Mouse (Mus musculus) Patski (cell line): ENCODE data around the gene Krtap3-1. TPM values are rescaled to one million over a fixed set of nuclear protein-coding genes. Genes with fewer than 3 reads are reported as not detected.
"Not testable (repeated sequence)": the region's sequence is repeated elsewhere in the genome, so short reads cannot be mapped to it uniquely, and the experiment has no call there.

Experiments used
- ATAC-seq: fragments of 100-300 bp; one replicate; pipeline ENCODE4 v1.8.0; 2021
- CTCF ChIA-PET: fragments of 350-600 bp; sonication (Branson Sonifier 250); formaldehyde crosslinking; loops from one replicate; lab custom pipeline; 2022; ENCODE audit warnings: inconsistent platforms; lab: Charles Lee
- POLR2A ChIA-PET: fragments of 350-600 bp; sonication (Branson Sonifier 250); formaldehyde crosslinking; loops from one replicate; lab custom pipeline; 2022; ENCODE audit warnings: antibody characterized with exemption, inconsistent platforms; lab: Charles Lee
- DNase-seq: peaks from one replicate; pipeline ENCODE4 v3.0.0-alpha.2; 2011; ENCODE audit warnings: low read depth, low spot score
- H3K27me3 ChIP-seq: fragments of 371-371 bp; one replicate; pipeline ENCODE4 v1.5.1; 2021
- CTCF ChIP-seq: fragments of 100-300 bp; IDR thresholded peaks from one replicate; pipeline ENCODE4 v1.5.1; 2021
- in situ Hi-C: fragments of 300-500 bp; cut with MboI; formaldehyde crosslinking; loops from 3 replicates; pipeline ENCODE4 v1.11.1; 2018; ENCODE audit warnings: low pct_unique_long_range_greater_than_20kb, mixed read lengths
- polyA plus RNA-seq: library from polyadenylated mRNA; unstranded; gene quantifications from one replicate; pipeline ENCODE4 v1.2.3, GENCODE M21; 2021

Krtap3-1 gene
- polyA plus RNA-seq, result not detected

GRCm38 (mm10) chr11:99566530-99566929, at the start of gene Krtap3-1:
Gene Krtap3-1 (minus strand): TSS chr11:99566630.
- in situ Hi-C loops, result no loop called here
- no peak for TF ChIP-seq CTCF
- ChIA-PET POLR2A (interaction anchor here (0.6 kb wide), 1 partner anchor 591 kb away, joined by 3 read pairs; no protein-coding TSS in a partner anchor), CTCF (interaction anchor here (1.0 kb wide), 1 partner anchor 8 kb away, joined by 3 read pairs; no protein-coding TSS in a partner anchor)
- H3K27me3 ChIP-seq, result no peaks in the 10 kb centered on the region
- ATAC-seq (no peak), DNase-seq (no peak)

DNA sequence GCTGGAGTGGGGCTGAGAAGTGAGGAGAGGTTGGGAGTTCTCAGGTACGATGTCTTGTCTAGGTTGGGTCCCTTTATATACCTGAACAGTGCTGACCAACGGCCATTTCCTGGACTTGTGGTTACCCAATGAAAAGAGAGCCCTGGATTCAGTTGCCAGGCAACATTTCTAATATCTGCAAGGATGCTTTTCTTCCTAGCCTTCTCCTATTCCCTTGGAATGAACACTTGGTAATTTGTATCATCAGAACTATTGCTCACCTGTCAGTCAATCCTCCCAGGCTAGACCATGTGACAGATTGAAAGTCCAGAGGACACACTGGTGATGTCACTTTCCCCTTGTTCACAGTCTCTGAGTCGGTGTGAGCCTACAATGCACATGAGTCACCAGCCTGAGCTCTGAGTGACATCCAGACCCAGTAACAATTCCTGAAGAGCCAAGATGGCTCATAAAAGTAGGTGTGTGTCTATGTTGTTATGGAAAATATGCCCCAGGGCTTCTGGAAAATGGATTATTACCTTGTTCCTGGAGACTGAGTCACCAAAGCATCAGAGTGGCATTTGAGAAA, 48.5 kb upstream of the Krtap3-1 start, which contains the start of gene Krtap2-4:
TSS of gene Krtap2-4 (minus strand) at position 51 of the 568 bp plus-strand sequence.
- ChIA-PET CTCF (no interaction called here), POLR2A (no interaction called here)
- in situ Hi-C loops, result no loop called here
- H3K27me3 ChIP-seq, result no peaks in the 10 kb centered on the region
- no peak for ATAC-seq
- DNase-seq, result no peak
- no peak for TF ChIP-seq CTCF

- in situ Hi-C loops, H3K27me3 ChIP-seq, CTCF ChIA-PET, ATAC-seq, POLR2A ChIA-PET, DNase-seq: not testable (repeated sequence)
Measured at GRCm38 (mm10) chr11:99610089-99610488, 43.7 kb upstream of the Krtap3-1 start, which contains the start of gene Gm11937. Gene Gm11937 (minus strand): TSS chr11:99610189.

GRCm38 (mm10) chr11:99609126-99609525, 42.7 kb upstream of the Krtap3-1 start:
- ChIA-PET CTCF (no interaction called here), POLR2A (no interaction called here)
- in situ Hi-C loops, result no loop called here
- ATAC-seq (no peak), DNase-seq (no peak)
- no peak for TF ChIP-seq CTCF
- no peaks in the 10 kb centered on the region for H3K27me3 ChIP-seq

DNA sequence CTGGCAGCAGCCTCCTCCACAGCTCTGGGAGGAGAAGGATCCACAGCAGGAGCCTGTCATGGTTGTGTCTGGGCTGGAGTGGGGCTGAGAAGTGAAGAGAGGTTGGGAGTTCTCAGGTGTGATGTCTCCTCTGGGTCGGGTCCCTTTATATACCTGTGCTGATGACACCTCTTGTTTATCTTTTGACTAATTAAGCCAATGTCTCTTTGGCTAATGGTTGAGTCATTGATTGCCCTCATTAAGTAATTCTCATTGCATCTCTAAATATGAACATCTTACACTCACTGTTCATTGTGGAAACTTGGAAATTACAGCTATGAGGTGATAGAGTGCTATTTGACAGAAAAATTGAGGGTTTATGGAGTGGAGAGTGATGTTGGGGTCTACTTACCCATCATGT, 36.8 kb upstream of the Krtap3-1 start, which contains the start of gene Gm11938:
TSS of gene Gm11938 (minus strand) at position 101 of the 400 bp plus-strand sequence.
- CTCF ChIA-PET, DNase-seq, POLR2A ChIA-PET, in situ Hi-C loops, ATAC-seq, H3K27me3 ChIP-seq: not testable (repeated sequence)

DNA sequence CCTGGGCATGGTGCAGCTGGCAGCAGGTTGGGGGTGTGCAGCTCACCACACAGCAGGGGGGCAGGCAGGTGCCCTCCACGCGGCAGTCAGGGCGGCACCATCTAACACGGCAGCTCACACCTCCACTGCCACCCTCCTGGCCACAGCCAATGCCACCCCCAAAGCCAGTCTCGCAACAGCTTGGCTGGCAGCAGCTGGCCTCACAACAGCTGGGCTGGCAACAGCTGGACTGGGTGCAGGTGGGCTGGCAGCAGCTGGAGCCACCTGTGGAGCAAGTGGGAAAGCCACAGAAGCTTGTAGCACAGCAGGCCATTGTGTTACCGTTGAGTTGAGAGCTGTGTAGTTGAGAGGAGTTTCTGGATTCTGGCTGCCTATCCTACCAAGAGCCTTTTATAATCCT, 31.3 kb upstream of the Krtap3-1 start, which contains the start of gene Krtap9-3:
TSS of gene Krtap9-3 (minus strand) at position 364 of the 400 bp plus-strand sequence.
- DNase-seq, in situ Hi-C loops, ATAC-seq, POLR2A ChIA-PET, CTCF ChIA-PET, H3K27me3 ChIP-seq: not testable (repeated sequence)

DNA sequence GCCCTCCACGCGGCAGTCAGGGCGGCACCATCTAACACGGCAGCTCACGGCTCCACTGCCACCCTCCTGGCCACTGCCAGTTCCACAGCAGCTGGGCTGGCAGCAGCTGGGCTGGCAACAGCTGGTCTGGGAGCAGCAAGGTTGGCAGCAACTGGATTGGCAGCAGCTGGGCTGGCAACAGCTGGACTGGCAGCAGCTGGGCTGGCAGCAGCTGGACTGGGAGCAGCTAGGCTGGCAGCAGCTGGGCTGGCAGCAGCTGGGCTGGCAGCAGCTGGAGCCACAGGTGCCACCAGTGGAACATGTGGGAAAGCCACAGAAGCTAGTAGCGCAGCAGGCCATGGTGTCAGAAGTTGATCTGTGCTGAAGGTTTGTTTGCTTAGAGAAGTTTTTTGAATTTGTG, 24.6 kb upstream of the Krtap3-1 start, which contains the start of gene Krtap1-3:
TSS of gene Krtap1-3 (minus strand) at position 359 of the 400 bp plus-strand sequence.
- POLR2A ChIA-PET, result no interaction called here
- no peaks in the 10 kb centered on the region for H3K27me3 ChIP-seq
- in situ Hi-C loops, result no loop called here

DNA sequence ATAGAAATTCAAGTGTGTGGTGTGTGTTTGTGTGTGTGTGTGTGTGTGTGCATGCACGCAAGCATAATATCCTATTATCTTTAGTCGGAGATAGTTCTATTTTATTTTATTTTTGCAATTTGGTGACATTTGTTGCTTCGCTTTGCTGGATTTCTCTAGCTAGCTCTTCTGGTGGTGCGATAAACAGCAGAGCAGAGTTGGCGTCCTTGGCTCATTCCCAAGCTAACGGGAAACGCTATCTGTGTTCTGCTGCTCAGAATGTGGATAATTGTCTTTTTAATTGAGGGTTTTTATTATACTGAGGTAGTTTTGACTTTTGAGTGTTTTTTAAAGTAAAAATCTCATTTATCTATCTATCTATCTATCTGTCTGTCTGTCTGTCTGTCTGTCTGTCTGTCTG, 18.7 kb upstream of the Krtap3-1 start:
- ATAC-seq (no peak), DNase-seq (no peak)
- in situ Hi-C loops, result loop anchor here (10.0 kb wide), 1 partner anchor 180 kb away; no protein-coding TSS in a partner anchor
- CTCF ChIA-PET, result no interaction called here
- TF ChIP-seq CTCF, result no peak
- POLR2A ChIA-PET, result no interaction called here
- H3K27me3 ChIP-seq, result no peaks in the 10 kb centered on the region

More for the DNA sequence above, 24.6 kb upstream of the Krtap3-1 start, which contains the start of gene Krtap1-3:
- CTCF ChIA-PET, result no interaction called here
- no peak for TF ChIP-seq CTCF
- ATAC-seq (no peak), DNase-seq (no peak)

GRCm38 (mm10) chr11:99583245-99583704, 16.8 kb upstream of the Krtap3-1 start, which contains the start of gene Krtap1-4:
Gene Krtap1-4 (minus strand): TSS chr11:99583654.
- in situ Hi-C loops, result loop anchor here (10.0 kb wide), 1 partner anchor 182 kb away; no protein-coding TSS in a partner anchor
- TF ChIP-seq CTCF, result no peak

DNA sequence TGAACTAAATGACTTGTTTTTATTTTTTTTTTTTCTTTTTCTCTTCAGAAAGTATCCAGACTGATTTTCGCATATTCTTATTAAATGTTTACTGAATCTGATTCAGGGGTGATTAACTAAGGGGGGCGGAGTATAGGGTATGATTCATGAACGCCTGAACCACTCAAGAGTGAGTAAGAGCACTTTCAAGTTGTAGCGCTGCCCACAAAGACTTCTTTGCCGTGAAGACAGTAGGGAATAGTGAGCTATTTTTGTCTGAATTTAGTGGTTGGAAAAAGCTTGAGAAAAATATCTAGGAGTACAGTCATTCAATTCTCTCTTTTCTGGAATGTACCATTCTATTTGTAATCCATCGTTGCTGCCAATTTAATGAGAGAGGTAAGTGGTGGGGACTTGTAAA, 15.1 kb upstream of the Krtap3-1 start:
- POLR2A ChIA-PET, result no interaction called here
- in situ Hi-C loops, result loop anchor here (10.0 kb wide), 1 partner anchor 183 kb away; no protein-coding TSS in a partner anchor
- ATAC-seq, result peak; percentile 74
- CTCF ChIA-PET, result interaction anchor here (1.1 to 2.3 kb wide), 2 partner anchors 8 to 32 kb away, joined by 3 to 6 read pairs; no protein-coding TSS in a partner anchor
- no peak for TF ChIP-seq CTCF
- no peaks in the 10 kb centered on the region for H3K27me3 ChIP-seq
- DNase-seq, result no peak

More at GRCm38 (mm10) chr11:99583245-99583704, 16.8 kb upstream of the Krtap3-1 start, which contains the start of gene Krtap1-4:
- ATAC-seq (no peak), DNase-seq (no peak)
- H3K27me3 ChIP-seq, result no peaks in the 10 kb centered on the region
- ChIA-PET CTCF (interaction anchor here (2.3 kb wide), 1 partner anchor 10 kb away, joined by 6 read pairs; no protein-coding TSS in a partner anchor), POLR2A (no interaction called here)

GRCm38 (mm10) chr11:99581051-99581450, 14.6 kb upstream of the Krtap3-1 start:
- POLR2A ChIA-PET, result no interaction called here
- DNase-seq, result no peak
- ATAC-seq, result no peak
- no peaks in the 10 kb centered on the region for H3K27me3 ChIP-seq
- TF ChIP-seq CTCF, result no peak
- CTCF ChIA-PET, result interaction anchor here (2.3 kb wide), 1 partner anchor 7 kb away, joined by 6 read pairs; no protein-coding TSS in a partner anchor
- in situ Hi-C loops, result loop anchor here (10.0 kb wide), 1 partner anchor 184 kb away; no protein-coding TSS in a partner anchor
